Mouse (Mus musculus): ENCODE measurements around the gene Ly6g5b.

Gene Ly6g5b

GRCm38 (mm10) chr17:35140490-35140996 lies 25.3 kb upstream of the Ly6g5b start:
- in situ Hi-C loops (cut with MseI, MboI): no loop called here

GRCm38 (mm10) chr17:35139269-35139668 lies 24.0 kb upstream of the Ly6g5b start:
- in situ Hi-C loops (cut with MseI, MboI): no loop called here

GRCm38 (mm10) chr17:35135591-35136320 lies 20.5 kb upstream of the Ly6g5b start:
- in situ Hi-C loops (cut with MseI, MboI): no loop called here

DNA sequence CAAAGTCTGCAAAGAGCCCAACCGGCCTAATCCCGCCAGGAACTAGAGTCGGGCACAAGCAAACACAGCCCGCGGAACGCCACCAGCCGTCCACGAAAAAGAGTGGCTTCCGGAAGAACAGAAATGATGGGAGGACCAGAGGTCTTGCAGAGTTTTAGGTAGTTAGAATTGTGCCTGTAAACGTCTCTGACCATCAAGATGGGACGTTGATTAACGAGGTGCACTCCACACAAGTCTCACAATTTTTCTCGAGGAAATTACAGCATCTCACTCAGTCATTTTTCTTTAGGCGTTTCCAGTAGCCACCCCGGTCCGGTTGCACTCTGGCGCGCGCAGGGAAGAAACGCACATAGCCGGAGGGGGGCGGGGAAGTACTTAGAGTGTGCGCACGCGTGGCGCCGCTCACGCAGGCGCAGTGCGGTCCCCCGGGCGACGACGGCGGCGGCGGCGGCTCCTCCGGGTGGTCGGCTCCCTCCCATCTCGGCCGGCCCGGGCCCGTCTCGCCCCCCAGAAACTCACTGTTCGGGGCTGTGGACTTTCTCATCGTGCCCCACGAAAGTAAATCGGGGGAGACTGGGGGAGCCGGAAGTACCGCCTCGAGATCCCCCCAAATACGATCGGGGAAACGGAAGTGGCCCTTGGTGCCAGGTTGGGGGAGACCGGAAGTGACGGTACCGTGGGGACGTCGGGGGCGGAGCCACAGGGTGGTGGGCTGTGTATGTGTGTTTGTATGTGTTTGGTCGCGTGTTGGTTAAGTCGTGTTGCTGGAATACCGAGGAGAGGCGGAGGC lies 19.8 kb upstream of the Ly6g5b start, which contains the start of gene Bag6:
Bag6 (plus strand) TSS at position 378 of the 790 bp plus-strand sequence.
- in situ Hi-C loops (cut with MseI, MboI): no loop called here

DNA sequence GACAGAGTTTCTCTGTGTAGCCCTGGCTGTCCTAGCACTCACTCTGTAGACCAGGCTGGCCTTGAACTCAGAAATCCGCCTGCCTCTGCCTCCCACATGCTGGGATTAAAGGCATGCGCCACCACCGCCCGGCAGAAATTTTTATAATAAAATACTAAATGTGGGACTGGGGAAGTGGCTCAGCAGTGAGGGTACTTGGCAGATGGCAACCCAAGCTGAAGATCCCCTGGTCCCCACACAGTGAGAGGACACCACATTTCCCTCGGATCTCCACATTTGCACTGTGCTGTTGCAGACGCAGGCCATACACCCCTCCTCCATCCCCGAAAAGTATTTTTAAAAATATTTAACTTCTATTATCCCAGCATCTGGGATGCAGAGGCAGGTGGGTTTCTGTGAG lies 18.3 kb upstream of the Ly6g5b start:
- in situ Hi-C loops (cut with MseI, MboI): no loop called here

DNA sequence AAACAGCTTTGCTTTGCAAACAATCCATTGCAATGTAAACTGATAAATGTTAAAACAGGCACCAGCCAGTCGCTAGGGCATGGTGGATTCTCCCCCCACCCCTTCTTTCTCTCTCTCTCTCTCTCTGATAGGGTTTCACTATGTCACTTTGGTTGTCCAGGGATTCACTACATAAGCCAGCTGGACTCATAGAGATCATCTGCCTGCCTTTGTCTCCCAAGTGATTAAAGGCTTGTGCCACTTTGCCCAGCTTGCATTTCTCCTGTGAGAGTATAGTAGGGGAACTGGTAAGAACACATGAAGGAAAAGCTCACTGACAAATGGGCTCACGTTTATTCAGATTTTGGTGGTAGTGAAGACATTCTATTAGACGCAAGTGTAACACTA lies 16.9 kb upstream of the Ly6g5b start:
- in situ Hi-C loops (cut with MseI, MboI): no loop called here

GRCm38 (mm10) chr17:35131500-35132173 lies 16.4 kb upstream of the Ly6g5b start, which contains the start of gene Apom:
Gene Apom (minus strand): TSS chr17:35132050.
- in situ Hi-C loops (cut with MseI, MboI): no loop called here

DNA sequence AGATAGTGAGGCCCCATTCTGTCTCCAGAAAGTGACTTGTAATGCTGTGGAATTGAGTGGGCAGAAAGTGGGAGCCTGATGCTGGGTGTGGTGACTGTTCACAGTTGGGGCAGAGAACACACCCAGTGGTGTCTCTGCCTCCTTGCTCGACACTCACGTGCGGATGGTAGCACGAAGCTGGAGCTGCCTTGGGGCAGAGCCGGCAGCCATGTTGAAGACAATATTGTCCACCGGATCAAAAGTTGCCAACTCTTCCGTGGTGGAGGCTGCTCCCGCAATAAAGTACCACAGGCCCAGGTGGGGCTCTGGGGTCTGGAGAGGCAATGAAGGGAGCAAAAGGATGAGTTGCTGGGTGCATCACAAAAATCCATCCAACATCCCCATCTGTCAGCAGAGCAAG lies 15.8 kb upstream of the Ly6g5b start:
- in situ Hi-C loops (cut with MseI, MboI): no loop called here

GRCm38 (mm10) chr17:35128996-35129395 lies 13.8 kb upstream of the Ly6g5b start:
- in situ Hi-C loops (cut with MseI, MboI): no loop called here

- in situ Hi-C loops (cut with MseI, MboI): no loop called here
Observed at GRCm38 (mm10) chr17:35127017-35127416, 11.8 kb upstream of the Ly6g5b start.

DNA sequence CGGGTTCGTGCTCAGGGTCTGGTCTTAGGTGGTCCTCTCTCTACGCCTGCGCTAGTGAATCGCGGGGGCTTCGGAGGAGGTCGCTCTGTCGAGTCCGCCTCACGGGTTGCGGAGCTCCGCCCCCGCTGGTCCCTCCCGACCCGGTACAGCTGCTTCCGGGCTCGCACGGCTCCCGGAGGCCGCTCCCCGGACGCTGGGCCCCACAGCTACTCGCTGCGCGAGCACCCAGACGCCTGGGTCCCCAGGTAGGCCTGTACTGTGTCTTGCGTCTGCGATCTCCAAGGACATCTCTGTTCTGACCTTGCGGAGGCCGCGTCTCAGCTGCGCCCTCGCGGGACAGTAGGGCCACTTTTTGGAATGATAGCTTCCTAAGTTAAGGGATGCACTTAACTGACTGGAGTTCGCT lies 11.0 kb upstream of the Ly6g5b start, which contains the start of gene D17H6S53E:
D17H6S53E (plus strand) TSS at position 168 of the 406 bp plus-strand sequence.
- in situ Hi-C loops (cut with MseI, MboI): no loop called here

GRCm38 (mm10) chr17:35125578-35125977 lies 10.3 kb upstream of the Ly6g5b start:
- in situ Hi-C loops (cut with MseI, MboI): no loop called here

DNA sequence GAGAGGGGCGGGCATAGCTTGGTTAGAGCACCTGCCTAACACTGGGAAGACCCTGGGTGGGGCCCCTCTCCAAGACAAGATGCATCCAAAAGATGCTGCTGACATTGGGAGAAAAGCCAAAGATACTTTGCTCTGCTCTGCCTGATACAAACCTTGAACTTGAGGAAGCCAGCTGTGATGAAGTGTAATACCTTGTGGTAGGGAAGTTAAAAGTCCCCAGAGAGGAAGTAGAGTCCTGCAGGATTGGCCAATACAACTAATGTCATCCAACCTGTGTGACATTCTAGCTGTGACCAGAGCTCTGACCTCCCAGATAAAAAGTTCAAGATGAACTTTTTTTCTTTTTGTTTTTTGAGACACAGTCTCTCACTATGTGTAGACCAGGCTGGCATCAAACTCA lies 9.9 kb upstream of the Ly6g5b start:
- in situ Hi-C loops (cut with MseI, MboI): no loop called here

DNA sequence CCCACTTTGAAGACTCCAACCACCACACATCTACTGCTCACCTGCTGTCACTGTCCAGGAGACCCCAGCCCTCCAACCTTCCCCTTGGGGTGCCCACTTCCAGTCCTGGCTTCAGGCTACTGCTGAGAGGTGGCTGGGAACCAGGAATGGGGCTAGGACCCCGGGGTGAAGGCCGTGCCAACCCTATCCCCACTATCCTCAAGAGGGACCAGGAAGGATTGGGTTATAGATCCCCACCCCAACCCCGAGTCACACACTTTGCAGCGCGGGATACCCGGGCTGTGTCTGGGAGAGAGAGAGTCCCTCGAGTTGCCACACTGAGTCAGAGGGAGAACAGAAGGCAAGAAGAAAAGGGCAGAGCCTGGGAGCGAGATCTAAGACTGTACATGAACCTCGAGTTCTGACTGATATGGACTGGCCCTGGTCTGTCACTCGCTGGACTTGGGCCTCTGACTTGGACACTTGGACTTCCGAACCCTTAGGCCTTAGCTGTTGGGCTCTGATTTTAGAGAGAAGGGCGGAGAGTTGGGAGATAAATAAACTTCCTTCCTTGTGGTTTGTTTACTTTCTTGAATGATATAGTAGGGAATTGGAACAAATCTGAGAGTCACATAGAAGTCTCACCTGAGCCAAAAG lies 9.2 kb upstream of the Ly6g5b start:
- in situ Hi-C loops (cut with MseI, MboI): loop anchor here in 1 of 2 experiments (25.0 kb wide), 1 partner anchor 112 kb away; the partner anchor contains the start of genes Vars and Vwa7

- in situ Hi-C loops (cut with MseI, MboI): loop anchor here in 1 of 2 experiments (25.0 kb wide), 1 partner anchor 111 kb away; the partner anchor contains the start of genes Vars and Vwa7
Observed at GRCm38 (mm10) chr17:35123287-35123686, 8.1 kb upstream of the Ly6g5b start.

DNA sequence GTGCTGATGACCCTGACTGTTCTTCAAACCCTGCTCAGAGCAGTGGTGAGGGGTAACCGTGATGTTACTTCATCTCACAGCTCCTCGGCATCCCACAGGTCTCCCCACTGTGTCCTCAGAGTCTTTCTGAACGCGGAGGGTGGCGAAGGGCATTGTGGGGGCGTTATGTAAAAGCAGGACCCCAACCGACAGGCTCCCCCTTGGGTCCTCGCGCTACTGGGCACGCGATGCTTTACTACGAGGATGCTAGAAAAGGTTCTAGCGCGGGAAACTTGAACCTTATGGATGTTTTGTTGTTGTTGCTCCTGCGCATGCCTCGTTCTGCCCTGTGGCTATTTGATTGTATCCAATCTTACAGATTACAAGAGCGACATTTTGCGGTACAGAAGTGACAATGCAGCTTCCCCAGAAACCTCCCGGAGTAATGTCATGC lies 6.7 kb upstream of the Ly6g5b start, which contains the start of gene Csnk2b:
Csnk2b (minus strand) TSS at position 183 of the 433 bp plus-strand sequence.
- in situ Hi-C loops (cut with MseI, MboI): loop anchor here in 1 of 2 experiments (25.0 kb wide), 1 partner anchor 110 kb away; the partner anchor contains the start of genes Vars and Vwa7

DNA sequence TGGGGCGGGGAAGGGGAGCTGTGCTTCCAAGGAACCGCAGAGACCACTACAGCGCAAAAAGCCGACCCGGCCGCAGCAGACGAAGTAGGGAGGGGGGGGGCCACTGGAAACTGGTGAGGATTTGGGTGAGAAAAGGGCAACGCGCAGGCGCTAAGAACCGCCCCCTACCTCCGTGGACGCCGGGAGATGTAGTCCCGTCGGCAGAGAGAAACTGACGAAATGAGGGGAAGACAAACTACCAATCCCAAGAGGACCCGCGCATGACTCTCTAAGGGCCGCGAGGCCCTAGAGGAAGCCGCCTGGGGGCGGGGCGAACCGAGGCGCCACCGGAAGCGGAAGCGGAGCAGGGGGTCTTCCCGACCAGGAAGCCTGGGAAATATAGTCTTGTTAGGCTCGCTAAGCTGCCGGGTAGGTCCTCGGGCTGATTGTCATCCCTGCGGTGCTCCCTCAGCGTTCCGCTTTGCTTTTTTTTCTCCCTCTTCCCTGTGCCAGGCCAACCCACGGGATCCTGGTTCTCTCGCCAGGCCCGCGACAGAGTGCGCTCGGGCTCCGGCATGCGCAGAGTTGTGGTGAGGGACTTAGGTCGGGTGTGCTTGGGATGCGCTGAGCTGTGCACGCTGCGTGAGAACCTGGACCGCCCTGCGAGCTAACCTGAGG lies 6.0 kb upstream of the Ly6g5b start, which contains the start of gene Gpank1:
Gpank1 (plus strand) TSS at position 313 of the 657 bp plus-strand sequence.
- in situ Hi-C loops (cut with MseI, MboI): loop anchor here in 1 of 2 experiments (25.0 kb wide), 1 partner anchor 109 kb away; the partner anchor contains the start of genes Vars and Vwa7

DNA sequence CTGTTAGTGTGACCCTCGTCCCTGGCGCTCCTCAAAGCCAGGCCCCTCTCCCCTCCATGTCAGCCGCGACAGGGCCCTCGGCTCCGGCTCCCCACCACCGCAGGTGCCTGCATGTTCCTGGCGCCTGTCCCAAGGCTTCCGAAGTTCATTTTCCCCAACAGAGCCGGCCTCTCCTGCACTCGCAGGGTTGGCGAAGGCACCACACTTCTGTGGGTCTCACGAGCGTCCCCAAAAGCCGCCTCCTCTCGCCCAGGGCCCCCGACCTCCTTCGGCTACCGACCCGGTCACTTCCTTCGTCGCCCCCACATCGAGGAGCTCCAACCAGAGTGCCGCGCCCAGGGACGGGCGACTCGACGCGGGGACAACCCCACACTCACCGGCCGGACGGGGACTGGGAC lies 5.5 kb upstream of the Ly6g5b start:
- in situ Hi-C loops (cut with MseI, MboI): loop anchor here in 1 of 2 experiments (25.0 kb wide), 1 partner anchor 108 kb away; the partner anchor contains the start of genes Vars and Vwa7

GRCm38 (mm10) chr17:35111774-35112173 lies 3.5 kb downstream of the Ly6g5b start:
- in situ Hi-C loops (cut with MseI, MboI): loop anchor here in 1 of 2 experiments (25.0 kb wide), 1 partner anchor 99 kb away; the partner anchor contains the start of genes Vars and Vwa7

- in situ Hi-C loops (cut with MseI, MboI): loop anchor here (5.0 to 25.0 kb wide), 2 partner anchors 86 to 96 kb away; partner anchors contain the start of genes Vars (in 1 of the 2) and Vwa7 (in 1 of the 2)
Observed at GRCm38 (mm10) chr17:35108097-35108496, 7.1 kb downstream of the Ly6g5b start, which contains the start of gene Ly6g5c. Gene Ly6g5c (plus strand): TSS chr17:35108279.
